Mouse (Mus musculus): ENCODE data around the gene G3bp1.

DNA sequence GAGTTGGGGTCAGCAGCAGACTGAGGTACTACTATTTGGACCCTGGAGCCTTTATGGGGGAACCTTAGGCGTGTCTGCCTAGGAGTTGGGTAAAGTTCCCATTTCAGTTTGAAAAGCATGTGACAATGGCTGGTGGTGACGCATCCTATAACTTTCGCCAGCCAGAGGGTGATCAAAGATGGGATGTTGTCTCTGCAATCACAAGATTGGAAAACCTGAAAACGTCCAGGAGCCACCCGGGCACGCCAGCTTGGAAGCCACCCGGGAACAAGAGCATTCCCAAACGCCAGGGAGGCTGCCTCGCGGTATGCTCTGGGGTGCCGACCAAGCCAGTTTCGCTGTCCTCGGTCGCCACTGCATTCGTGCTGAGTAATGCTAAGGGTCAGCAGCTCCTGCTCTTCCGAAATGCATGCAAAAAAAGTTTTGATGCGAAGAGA lies 856 bp upstream of the G3bp1 start:
- TF ChIP-seq CTCF (conservative IDR thresholded peaks at IDR 0.05; ENCODE audit: insufficient read depth, insufficient read length, low read depth, low read length) (no peak), POLR2A (IDR thresholded peaks at IDR 0.05; ENCODE audit: low read depth, low read length) (no peak)

Data from kidney, adult 2 months (tissue).